Mouse (Mus musculus): ENCODE results near the gene Cyp1b1. TPM values are rescaled to one million over a fixed set of nuclear protein-coding genes. Genes with fewer than 3 reads are reported as not detected.

Gene Cyp1b1
- polyA plus RNA-seq, 1 experiment from 2014 or later = 18.6 TPM

- 24% methylated on average over 7 of the region's 7 CpGs for WGBS
- no peak overlapping the region for H3K4me3 ChIP-seq (ENCODE audit: low read length)
- H3K4me1 ChIP-seq (ENCODE audit: insufficient read depth, low read length) = peaks cover 8% of the 10 kb centered on the region
- H3K27ac ChIP-seq (ENCODE audit: low read length) = no peak overlapping the region
- no peaks in the 10 kb centered on the region for H3K9me3 ChIP-seq (ENCODE audit: low read length)
- no peaks in the 10 kb centered on the region for H3K36me3 ChIP-seq (ENCODE audit: insufficient read depth, low read length)
- ATAC-seq (ENCODE audit: low FRiP score, low TSS enrichment) = no peak
- H3K4me2 ChIP-seq (replicated peaks; ENCODE audit: low read depth, low read length) = no peak overlapping the region
- no peak overlapping the region for H3K9ac ChIP-seq (replicated peaks; ENCODE audit: low read length)
- peaks cover 16% of the 10 kb centered on the region for H3K27me3 ChIP-seq (ENCODE audit: insufficient read depth, low read length)
Measured at GRCm38 (mm10) chr17:79708168-79708567, 6.7 kb downstream of the Cyp1b1 start.

DNA sequence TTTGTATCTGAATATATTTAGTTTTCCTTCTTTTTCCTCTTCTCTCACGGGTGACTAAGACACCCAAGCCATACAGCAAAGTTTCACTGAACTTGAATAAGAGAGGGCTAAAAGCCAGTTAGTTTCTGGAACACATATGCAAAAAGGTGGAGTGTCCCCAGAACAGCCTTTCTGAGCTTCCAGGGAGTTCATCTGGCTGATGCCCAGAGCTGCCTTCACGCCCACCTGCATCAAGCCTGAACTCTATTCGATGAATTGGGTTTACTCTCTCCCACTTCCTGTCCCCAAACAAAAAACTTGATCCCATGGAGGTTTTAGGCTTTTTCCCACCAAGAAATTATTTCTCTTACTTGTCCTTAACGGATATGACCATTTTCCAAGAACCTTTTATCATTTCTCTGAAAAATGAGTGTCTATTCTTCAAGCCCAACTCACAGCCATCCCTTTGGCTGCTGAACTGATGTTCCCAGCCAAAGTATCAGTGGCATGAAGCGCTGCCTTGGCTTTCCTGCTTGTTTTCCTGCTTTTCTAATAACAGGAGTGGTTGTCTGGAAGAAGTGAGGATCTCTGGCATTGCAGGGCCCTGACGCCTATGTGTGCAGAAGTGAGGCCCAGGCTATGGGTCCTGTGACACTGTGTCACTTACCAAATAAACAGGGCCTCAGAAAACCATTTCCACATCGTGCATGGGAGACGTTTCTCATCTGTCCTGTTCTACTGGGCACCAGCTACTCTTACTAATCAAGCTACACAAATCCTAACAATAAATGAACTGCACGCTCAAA, 9.0 kb downstream of the Cyp1b1 start:
- ATAC-seq (ENCODE audit: low FRiP score, low TSS enrichment) = no peak
- H3K9ac ChIP-seq (replicated peaks; ENCODE audit: low read length) = no peak overlapping the region
- no peaks in the 10 kb centered on the region for H3K4me1 ChIP-seq (ENCODE audit: insufficient read depth, low read length)
- no peaks in the 10 kb centered on the region for H3K36me3 ChIP-seq (ENCODE audit: insufficient read depth, low read length)
- WGBS = 72% methylated on average over 9 of the region's 9 CpGs
- H3K4me2 ChIP-seq (replicated peaks; ENCODE audit: low read depth, low read length) = no peak overlapping the region
- H3K27ac ChIP-seq (ENCODE audit: low read length) = no peak overlapping the region
- no peak overlapping the region for H3K4me3 ChIP-seq (ENCODE audit: low read length)
- H3K27me3 ChIP-seq (ENCODE audit: insufficient read depth, low read length) = no peaks in the 10 kb centered on the region
- H3K9me3 ChIP-seq (ENCODE audit: low read length) = no peaks in the 10 kb centered on the region

DNA sequence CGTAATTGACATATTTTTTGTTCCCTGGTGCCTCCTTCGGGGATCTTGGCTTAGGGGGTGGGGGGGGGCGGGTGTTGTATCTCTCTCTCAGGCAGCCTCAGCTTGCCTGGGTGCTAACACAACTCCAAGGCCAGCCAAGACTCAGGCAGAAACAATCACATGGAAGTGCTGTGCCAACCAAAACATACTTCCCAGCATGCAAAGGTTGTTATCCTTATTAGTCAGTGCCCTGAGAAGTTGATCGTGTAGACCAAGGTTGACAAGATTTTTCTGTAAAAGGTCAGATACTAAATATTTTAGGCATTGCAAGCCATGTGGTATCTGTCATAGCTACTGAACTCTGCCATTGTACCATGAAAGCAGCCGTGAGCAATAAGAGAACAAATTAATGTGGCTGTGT, 14.0 kb downstream of the Cyp1b1 start:
- ATAC-seq (ENCODE audit: low FRiP score, low TSS enrichment) = no peak
- Histone ChIP-seq H3K4me1 (ENCODE audit: insufficient read depth, low read length) (no peaks in the 10 kb centered on the region), H3K9ac (replicated peaks; ENCODE audit: low read length) (no peak overlapping the region), H3K27ac (ENCODE audit: low read length) (no peak overlapping the region), H3K27me3 (ENCODE audit: insufficient read depth, low read length) (no peaks in the 10 kb centered on the region), H3K4me2 (replicated peaks; ENCODE audit: low read depth, low read length) (no peak overlapping the region), H3K36me3 (ENCODE audit: insufficient read depth, low read length) (no peaks in the 10 kb centered on the region), H3K4me3 (ENCODE audit: low read length) (no peak overlapping the region), H3K9me3 (ENCODE audit: low read length) (no peaks in the 10 kb centered on the region)
- 75% methylated on average over 5 of the region's 5 CpGs for WGBS

DNA sequence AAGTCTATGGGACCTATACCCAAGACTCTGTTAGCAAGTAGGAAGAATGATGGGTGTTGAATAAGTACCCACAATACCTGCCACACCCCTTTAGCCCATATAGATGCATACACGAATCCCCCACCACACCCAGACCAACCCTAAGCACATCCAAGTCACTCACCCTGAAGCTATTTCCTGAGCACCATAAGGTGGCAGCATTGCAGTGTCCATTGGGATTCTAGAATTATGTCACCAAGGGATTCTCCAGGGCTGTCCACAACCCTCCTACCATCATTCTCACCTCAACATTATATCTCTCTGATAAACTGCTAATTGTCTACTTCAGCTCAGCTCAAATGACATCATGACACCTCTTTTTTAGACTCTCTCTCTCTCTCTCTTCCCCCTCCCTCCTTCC, 15.7 kb downstream of the Cyp1b1 start:
- 20% methylated on average over 1 of the region's 1 CpGs for WGBS
- H3K4me3 ChIP-seq (ENCODE audit: low read length) = no peak overlapping the region
- no peaks in the 10 kb centered on the region for H3K27me3 ChIP-seq (ENCODE audit: insufficient read depth, low read length)
- H3K9me3 ChIP-seq (ENCODE audit: low read length) = no peaks in the 10 kb centered on the region
- no peaks in the 10 kb centered on the region for H3K36me3 ChIP-seq (ENCODE audit: insufficient read depth, low read length)
- no peak overlapping the region for H3K9ac ChIP-seq (replicated peaks; ENCODE audit: low read length)
- no peak overlapping the region for H3K27ac ChIP-seq (ENCODE audit: low read length)
- ATAC-seq (ENCODE audit: low FRiP score, low TSS enrichment) = peak; percentile 74
- no peak overlapping the region for H3K4me2 ChIP-seq (replicated peaks; ENCODE audit: low read depth, low read length)
- H3K4me1 ChIP-seq (ENCODE audit: insufficient read depth, low read length) = no peaks in the 10 kb centered on the region

- ATAC-seq (ENCODE audit: low FRiP score, low TSS enrichment) = no peak
Measured at GRCm38 (mm10) chr17:79695541-79695940, 19.3 kb downstream of the Cyp1b1 start.

GRCm38 (mm10) chr17:79695106-79695505, 19.8 kb downstream of the Cyp1b1 start:
- H3K27ac ChIP-seq (ENCODE audit: low read length) = no peak overlapping the region
- no peaks in the 10 kb centered on the region for H3K27me3 ChIP-seq (ENCODE audit: insufficient read depth, low read length)
- 78% methylated on average over 4 of the region's 4 CpGs for WGBS

More at GRCm38 (mm10) chr17:79695541-79695940, 19.3 kb downstream of the Cyp1b1 start:
- Histone ChIP-seq H3K36me3 (ENCODE audit: insufficient read depth, low read length) (no peaks in the 10 kb centered on the region), H3K4me2 (replicated peaks; ENCODE audit: low read depth, low read length) (no peak overlapping the region), H3K9me3 (ENCODE audit: low read length) (no peaks in the 10 kb centered on the region), H3K4me1 (ENCODE audit: insufficient read depth, low read length) (no peaks in the 10 kb centered on the region), H3K27me3 (ENCODE audit: insufficient read depth, low read length) (no peaks in the 10 kb centered on the region), H3K4me3 (ENCODE audit: low read length) (no peak overlapping the region), H3K9ac (replicated peaks; ENCODE audit: low read length) (no peak overlapping the region), H3K27ac (ENCODE audit: low read length) (no peak overlapping the region)
- whole genome bisulfite sequencing = 93% methylated on average over 6 of the region's 6 CpGs

DNA sequence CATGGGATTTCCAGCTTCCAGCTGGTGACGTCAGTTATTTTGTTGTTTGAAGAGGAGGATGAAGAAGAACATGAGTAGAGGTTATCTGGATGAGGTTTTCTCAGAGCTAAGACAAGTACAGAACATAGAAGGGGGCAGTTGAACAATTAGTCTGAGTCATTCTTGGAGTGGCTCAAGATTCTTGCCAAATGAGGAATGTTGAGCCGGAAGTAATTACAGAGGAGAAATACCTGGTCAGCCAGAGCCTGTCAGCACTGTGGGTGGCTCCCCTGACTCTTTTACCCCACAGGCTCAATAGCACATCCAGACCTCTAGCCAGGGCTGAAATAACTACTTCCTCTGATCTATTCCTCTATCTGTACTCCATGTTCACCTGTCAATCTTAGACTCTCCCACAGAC, 44.0 kb downstream of the Cyp1b1 start:
- peaks cover 4% of the 10 kb centered on the region; the same call in 1 of the 2 replicates for H3K4me1 ChIP-seq (ENCODE audit: insufficient read depth, low read length)
- no peak for ATAC-seq (ENCODE audit: low FRiP score, low TSS enrichment)
- WGBS = 61% methylated on average over 2 of the region's 2 CpGs

More at GRCm38 (mm10) chr17:79695106-79695505, 19.8 kb downstream of the Cyp1b1 start:
- H3K4me3 ChIP-seq (ENCODE audit: low read length) = no peak overlapping the region
- H3K36me3 ChIP-seq (ENCODE audit: insufficient read depth, low read length) = no peaks in the 10 kb centered on the region
- H3K4me1 ChIP-seq (ENCODE audit: insufficient read depth, low read length) = no peaks in the 10 kb centered on the region
- H3K9ac ChIP-seq (replicated peaks; ENCODE audit: low read length) = no peak overlapping the region
- no peak overlapping the region for H3K4me2 ChIP-seq (replicated peaks; ENCODE audit: low read depth, low read length)
- no peaks in the 10 kb centered on the region for H3K9me3 ChIP-seq (ENCODE audit: low read length)
- no peak for ATAC-seq (ENCODE audit: low FRiP score, low TSS enrichment)

GRCm38 (mm10) chr17:79664106-79664417, 50.8 kb downstream of the Cyp1b1 start:
- Histone ChIP-seq H3K4me3 (ENCODE audit: low read length) (no peak overlapping the region), H3K27me3 (ENCODE audit: insufficient read depth, low read length) (no peaks in the 10 kb centered on the region), H3K4me1 (ENCODE audit: insufficient read depth, low read length) (peaks cover 6% of the 10 kb centered on the region), H3K9me3 (ENCODE audit: low read length) (no peaks in the 10 kb centered on the region), H3K9ac (replicated peaks; ENCODE audit: low read length) (no peak overlapping the region), H3K27ac (ENCODE audit: low read length) (no peak overlapping the region), H3K36me3 (ENCODE audit: insufficient read depth, low read length) (no peaks in the 10 kb centered on the region), H3K4me2 (replicated peaks; ENCODE audit: low read depth, low read length) (no peak overlapping the region)
- peak; percentile 22; the same call in 1 of the 2 replicates for ATAC-seq (ENCODE audit: low FRiP score, low TSS enrichment)
- whole genome bisulfite sequencing = 88% methylated on average over 2 of the region's 2 CpGs

More for the DNA sequence above, 44.0 kb downstream of the Cyp1b1 start:
- no peaks in the 10 kb centered on the region for H3K36me3 ChIP-seq (ENCODE audit: insufficient read depth, low read length)
- no peak overlapping the region for H3K27ac ChIP-seq (ENCODE audit: low read length)
- no peak overlapping the region for H3K9ac ChIP-seq (replicated peaks; ENCODE audit: low read length)
- no peaks in the 10 kb centered on the region for H3K27me3 ChIP-seq (ENCODE audit: insufficient read depth, low read length)
- H3K4me2 ChIP-seq (replicated peaks; ENCODE audit: low read depth, low read length) = no peak overlapping the region
- no peaks in the 10 kb centered on the region for H3K9me3 ChIP-seq (ENCODE audit: low read length)
- H3K4me3 ChIP-seq (ENCODE audit: low read length) = no peak overlapping the region

DNA sequence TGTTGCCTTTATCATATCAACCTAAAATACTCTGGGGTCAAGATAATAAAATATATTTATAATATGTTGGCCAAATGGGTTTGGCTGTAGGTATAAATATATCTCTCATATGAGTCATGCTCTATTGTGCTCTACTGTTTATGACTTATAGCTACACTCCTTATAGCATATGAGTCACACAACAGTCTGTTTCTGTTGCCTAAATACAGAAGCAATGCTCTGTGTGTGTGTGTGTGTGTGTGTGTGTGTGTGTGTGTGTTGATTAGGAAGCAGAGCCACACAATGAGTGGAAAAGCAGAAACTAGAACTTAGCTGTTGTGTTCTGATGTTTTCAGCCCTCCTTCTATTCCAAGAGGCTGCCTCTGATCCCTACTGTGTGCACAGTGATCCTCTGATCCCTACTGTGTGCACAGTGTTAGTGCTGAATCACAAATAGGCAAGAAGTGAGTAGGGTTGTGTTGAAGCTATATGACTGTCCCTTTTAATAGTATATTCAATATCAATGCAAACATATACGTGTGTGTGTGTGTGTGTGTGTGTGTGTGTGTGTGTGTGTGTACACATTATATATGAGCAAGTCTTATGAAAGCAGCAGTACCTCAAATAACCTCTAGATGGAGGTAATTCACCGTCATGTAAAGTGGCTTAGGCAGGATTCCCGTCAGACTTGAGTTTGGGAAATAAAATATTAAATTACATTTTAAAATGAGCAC, 51.3 kb downstream of the Cyp1b1 start:
- Histone ChIP-seq H3K4me1 (ENCODE audit: insufficient read depth, low read length) (peaks cover 6% of the 10 kb centered on the region), H3K9ac (replicated peaks; ENCODE audit: low read length) (no peak overlapping the region), H3K9me3 (ENCODE audit: low read length) (no peaks in the 10 kb centered on the region), H3K4me3 (ENCODE audit: low read length) (no peak overlapping the region), H3K27me3 (ENCODE audit: insufficient read depth, low read length) (no peaks in the 10 kb centered on the region; the same call in 1 of the 2 replicates), H3K27ac (ENCODE audit: low read length) (no peak overlapping the region), H3K36me3 (ENCODE audit: insufficient read depth, low read length) (no peaks in the 10 kb centered on the region), H3K4me2 (replicated peaks; ENCODE audit: low read depth, low read length) (no peak overlapping the region)
- peak; percentile 22; the same call in 1 of the 2 replicates for ATAC-seq (ENCODE audit: low FRiP score, low TSS enrichment)
- 23% methylated on average over 3 of the region's 3 CpGs for WGBS

- H3K27me3 ChIP-seq (ENCODE audit: insufficient read depth, low read length) = no peaks in the 10 kb centered on the region; the same call in 1 of the 2 replicates
- WGBS = 81% methylated on average over 9 of the region's 9 CpGs
- H3K9me3 ChIP-seq (ENCODE audit: low read length) = no peaks in the 10 kb centered on the region
- no peak overlapping the region for H3K27ac ChIP-seq (ENCODE audit: low read length)
- H3K4me3 ChIP-seq (ENCODE audit: low read length) = no peak overlapping the region
- no peak for ATAC-seq (ENCODE audit: low FRiP score, low TSS enrichment)
- no peaks in the 10 kb centered on the region for H3K36me3 ChIP-seq (ENCODE audit: insufficient read depth, low read length)
- H3K9ac ChIP-seq (replicated peaks; ENCODE audit: low read length) = no peak overlapping the region
- no peak overlapping the region for H3K4me2 ChIP-seq (replicated peaks; ENCODE audit: low read depth, low read length)
- H3K4me1 ChIP-seq (ENCODE audit: insufficient read depth, low read length) = peaks cover 9% of the 10 kb centered on the region; the same call in 1 of the 2 replicates
Measured at GRCm38 (mm10) chr17:79661848-79662247, 53.0 kb downstream of the Cyp1b1 start.

All from kidney, embryonic 16.5 days (tissue).